Mouse (Mus musculus) mouse embryonic stem cell (cell line): ENCODE data around the gene Adamts14.

Experiments used
- in situ Hi-C, 2 experiments: fragments of 300-500 bp; cut with MboI; formaldehyde crosslinking; loops; 1 replicate in 1 of 2; 3 replicates in 1 of 2; pipeline ENCODE4 v1.14.3; 2019 to 2020; ENCODE audit warnings: low sequenced_read_pairs in 2 of 2, low pct_unique_long_range_greater_than_20kb in 1 of 2, mixed read lengths in 1 of 2; ENCODE audit not compliant: unreplicated experiment in 1 of 2

Gene Adamts14

GRCm38 (mm10) chr10:61167333-61168096, 105.7 kb downstream of the Adamts14 start:
- in situ Hi-C loops = no loop called here

- in situ Hi-C loops = no loop called here
Observed at GRCm38 (mm10) chr10:61162366-61162765, 110.9 kb downstream of the Adamts14 start.

GRCm38 (mm10) chr10:61160671-61161070, 112.6 kb downstream of the Adamts14 start:
- in situ Hi-C loops = no loop called here

GRCm38 (mm10) chr10:61160089-61160488, 113.1 kb downstream of the Adamts14 start:
- in situ Hi-C loops = no loop called here

GRCm38 (mm10) chr10:61158594-61158993, 114.6 kb downstream of the Adamts14 start:
- in situ Hi-C loops = no loop called here

- in situ Hi-C loops = no loop called here
Observed at GRCm38 (mm10) chr10:61156453-61156852, 116.8 kb downstream of the Adamts14 start.

- in situ Hi-C loops = no loop called here
Observed at GRCm38 (mm10) chr10:61155611-61156010, 117.6 kb downstream of the Adamts14 start.

GRCm38 (mm10) chr10:61152131-61152530, 121.1 kb downstream of the Adamts14 start:
- in situ Hi-C loops = no loop called here

GRCm38 (mm10) chr10:61150616-61151015, 122.6 kb downstream of the Adamts14 start:
- in situ Hi-C loops = no loop called here

GRCm38 (mm10) chr10:61149476-61149875, 123.8 kb downstream of the Adamts14 start:
- in situ Hi-C loops = no loop called here

- in situ Hi-C loops = no loop called here
Observed at GRCm38 (mm10) chr10:61147157-61148040, 125.8 kb downstream of the Adamts14 start, which contains the start of gene Sgpl1. TSS of gene Sgpl1 (minus strand) at chr10:61147703.
